Mouse (Mus musculus) forebrain, embryonic 13.5 days (tissue): ENCODE results near the gene Klhdc9. TPM values are rescaled to one million over a fixed set of nuclear protein-coding genes. Genes with fewer than 3 reads are reported as not detected.
"Not testable (repeated sequence)": the region's sequence is repeated elsewhere in the genome, so short reads cannot be mapped to it uniquely, and the experiment has no call there.

Experiments
- ATAC-seq: fragments of 200-750 bp; cut with Nextera tagmentation; 2 replicates; pipeline ENCODE4 v1.8.0; 2017
- H3K27ac ChIP-seq: fragments of 300-500 bp; sonication (generic); 2 replicates; pipeline ENCODE4 v1.5.1; 2015; ENCODE audit warnings: inconsistent platforms, mild to moderate bottlenecking, moderate library complexity
- H3K27me3 ChIP-seq: fragments of 300-500 bp; sonication (generic); 2 replicates; pipeline ENCODE4 v1.6.1; 2015; ENCODE audit warnings: mild to moderate bottlenecking, inconsistent platforms
- H3K36me3 ChIP-seq: fragments of 300-500 bp; sonication (generic); 2 replicates; pipeline ENCODE4 v1.6.1; 2015; ENCODE audit warnings: mild to moderate bottlenecking, inconsistent platforms; ENCODE audit not compliant: poor library complexity, severe bottlenecking
- H3K4me1 ChIP-seq: fragments of 300-500 bp; sonication (generic); 2 replicates; pipeline ENCODE4 v1.6.1; 2015; ENCODE audit warnings: inconsistent platforms
- H3K4me2 ChIP-seq: fragments of 300-500 bp; sonication (generic); 2 replicates; pipeline ENCODE4 v1.6.1; 2015; ENCODE audit warnings: inconsistent platforms, mild to moderate bottlenecking, moderate library complexity
- H3K4me3 ChIP-seq: fragments of 300-500 bp; sonication (generic); 2 replicates; pipeline ENCODE4 v1.5.1; 2015; ENCODE audit warnings: mild to moderate bottlenecking, inconsistent platforms
- H3K9ac ChIP-seq: fragments of 300-500 bp; sonication (generic); 2 replicates; pipeline ENCODE4 v1.6.1; 2015; ENCODE audit warnings: mild to moderate bottlenecking, inconsistent platforms
- H3K9me3 ChIP-seq: fragments of 300-500 bp; sonication (generic); replicated peaks from 2 replicates; pipeline ENCODE4 v1.6.1; 2016; ENCODE audit warnings: inconsistent platforms
- WGBS: fragments of 180-500 bp; shearing (Covaris S2); methylation state at CpG from one replicate; pipeline ENCODE4 v1.1.7; 2015; 5-methylcytosine and 5-hydroxymethylcytosine counted together
- polyA plus RNA-seq: library from polyadenylated mRNA; unstranded; fragments of >200 nt; fragmentation: Nextera tagmentation; extraction: Ambion mirVana; gene quantifications from 2 replicates; pipeline ENCODE4 v1.2.1, GENCODE M21; 2015

Klhdc9 gene
- polyA plus RNA-seq, 1 experiment from 2014 or later, result 3.3 TPM

GRCm38 (mm10) chr1:171328244-171328643 lies 32.4 kb downstream of the Klhdc9 start:
- WGBS, result 40% methylated on average over 9 of the region's 9 CpGs

GRCm38 (mm10) chr1:171326588-171326987 lies 34.0 kb downstream of the Klhdc9 start:
- H3K4me1 ChIP-seq, result peaks cover 41% of the 10 kb centered on the region
- not testable (repeated sequence) for H3K4me3 ChIP-seq, H3K9ac ChIP-seq, H3K27ac ChIP-seq, H3K27me3 ChIP-seq, H3K9me3 ChIP-seq, H3K36me3 ChIP-seq, ATAC-seq, H3K4me2 ChIP-seq
- WGBS, result 95% methylated on average over 4 of the region's 4 CpGs

More at GRCm38 (mm10) chr1:171328244-171328643, 32.4 kb downstream of the Klhdc9 start:
- no peaks in the 10 kb centered on the region for H3K27me3 ChIP-seq
- peaks cover 8% of the 10 kb centered on the region; the same call in 1 of the 2 replicates for H3K36me3 ChIP-seq
- peaks cover 55% of the 10 kb centered on the region for H3K4me1 ChIP-seq
- peak overlapping the region; percentile 87 for H3K4me2 ChIP-seq
- no peaks in the 10 kb centered on the region for H3K9me3 ChIP-seq
- H3K9ac ChIP-seq, result peak overlapping the region; percentile 88
- peak overlapping the region; percentile 99 for H3K27ac ChIP-seq
- no peak for ATAC-seq
- H3K4me3 ChIP-seq, result peak overlapping the region; percentile 83

- H3K9me3 ChIP-seq, result no peaks in the 10 kb centered on the region
- 0 out of 2 replicates have a peak, but pooled peaks cover 8% of the 10 kb centered on the region for H3K36me3 ChIP-seq
- ATAC-seq, result no peak
- H3K27me3 ChIP-seq, result no peaks in the 10 kb centered on the region
- H3K27ac ChIP-seq, result no peak overlapping the region
- WGBS, result 89% methylated on average over 2 of the region's 2 CpGs
- H3K4me3 ChIP-seq, result no peak overlapping the region
- H3K4me1 ChIP-seq, result peaks cover 30% of the 10 kb centered on the region
- no peak overlapping the region for H3K9ac ChIP-seq
- H3K4me2 ChIP-seq, result no peak overlapping the region
Measured at GRCm38 (mm10) chr1:171325571-171325970, 35.0 kb downstream of the Klhdc9 start.

GRCm38 (mm10) chr1:171322012-171322411 lies 38.6 kb downstream of the Klhdc9 start:
- no peak overlapping the region for H3K4me3 ChIP-seq
- 0 out of 2 replicates have a peak, but pooled peaks cover 8% of the 10 kb centered on the region for H3K36me3 ChIP-seq
- H3K9ac ChIP-seq, result no peak overlapping the region
- no peaks in the 10 kb centered on the region for H3K27me3 ChIP-seq
- no peaks in the 10 kb centered on the region for H3K9me3 ChIP-seq
- WGBS, result 74% methylated on average over 1 of the region's 1 CpGs
- H3K27ac ChIP-seq, result no peak overlapping the region
- no peak overlapping the region for H3K4me2 ChIP-seq
- no peak for ATAC-seq
- H3K4me1 ChIP-seq, result peaks cover 8% of the 10 kb centered on the region; the same call in 1 of the 2 replicates

GRCm38 (mm10) chr1:171321415-171321814 lies 39.2 kb downstream of the Klhdc9 start:
- H3K9me3 ChIP-seq, result no peaks in the 10 kb centered on the region
- no peak overlapping the region for H3K27ac ChIP-seq
- no peak overlapping the region for H3K4me3 ChIP-seq
- ATAC-seq, result no peak
- H3K27me3 ChIP-seq, result no peaks in the 10 kb centered on the region
- H3K4me2 ChIP-seq, result no peak overlapping the region
- H3K4me1 ChIP-seq, result peaks cover 8% of the 10 kb centered on the region; the same call in 1 of the 2 replicates
- H3K36me3 ChIP-seq, result 0 out of 2 replicates have a peak, but pooled peaks cover 8% of the 10 kb centered on the region
- no peak overlapping the region for H3K9ac ChIP-seq

- H3K27me3 ChIP-seq, result no peaks in the 10 kb centered on the region
- no peak overlapping the region for H3K9ac ChIP-seq
- no peak for ATAC-seq
- H3K9me3 ChIP-seq, result no peaks in the 10 kb centered on the region
- 9% methylated on average over 5 of the region's 5 CpGs for WGBS
- no peaks in the 10 kb centered on the region for H3K4me1 ChIP-seq
- H3K4me3 ChIP-seq, result no peak overlapping the region
- no peak overlapping the region for H3K4me2 ChIP-seq
- 0 out of 2 replicates have a peak, but pooled peaks cover 3% of the 10 kb centered on the region for H3K36me3 ChIP-seq
- no peak overlapping the region for H3K27ac ChIP-seq
Measured at GRCm38 (mm10) chr1:171320151-171320550, 40.4 kb downstream of the Klhdc9 start.

GRCm38 (mm10) chr1:171319748-171320147 lies 40.9 kb downstream of the Klhdc9 start:
- no peak overlapping the region for H3K27ac ChIP-seq
- no peak overlapping the region for H3K4me3 ChIP-seq
- no peak for ATAC-seq
- WGBS, result 7% methylated on average over 7 of the region's 7 CpGs
- H3K4me2 ChIP-seq, result no peak overlapping the region
- H3K9me3 ChIP-seq, result no peaks in the 10 kb centered on the region
- 0 out of 2 replicates have a peak, but pooled peaks cover under 1% of the 10 kb centered on the region for H3K36me3 ChIP-seq
- no peak overlapping the region for H3K9ac ChIP-seq
- H3K27me3 ChIP-seq, result no peaks in the 10 kb centered on the region
- no peaks in the 10 kb centered on the region for H3K4me1 ChIP-seq

GRCm38 (mm10) chr1:171309321-171309720 lies 51.3 kb downstream of the Klhdc9 start:
- H3K4me3 ChIP-seq, result no peak overlapping the region
- 82% methylated on average over 2 of the region's 2 CpGs for WGBS
- H3K36me3 ChIP-seq, result no peaks in the 10 kb centered on the region
- H3K4me2 ChIP-seq, result no peak overlapping the region
- H3K9ac ChIP-seq, result no peak overlapping the region
- no peak overlapping the region for H3K27ac ChIP-seq
- H3K4me1 ChIP-seq, result no peaks in the 10 kb centered on the region
- H3K9me3 ChIP-seq, result no peaks in the 10 kb centered on the region
- ATAC-seq, result no peak
- no peaks in the 10 kb centered on the region for H3K27me3 ChIP-seq

Other genes with a start within 250 kb of the Klhdc9 start
- gene Cfap126, start 246.9 kb downstream of the Klhdc9 start, polyA plus RNA-seq, result 6.6 and 7.8 TPM in 2 replicates
- gene Sdhc, start 210.2 kb downstream of the Klhdc9 start, polyA plus RNA-seq, result 223 and 229 TPM in 2 replicates
- 0.22 TPM in 1 of 2 replicates, not detected in the other for gene Mpz, start 210.1 kb downstream of the Klhdc9 start, polyA plus RNA-seq
- gene Pcp4l1, start 164.5 kb downstream of the Klhdc9 start, polyA plus RNA-seq, result 6.2 and 8.8 TPM in 2 replicates
- gene Nr1i3, start 146.8 kb downstream of the Klhdc9 start, polyA plus RNA-seq, result 0.32 and 0.37 TPM in 2 replicates
- gene Tomm40l, start 138.3 kb downstream of the Klhdc9 start, polyA plus RNA-seq, result 33.8 and 43.0 TPM in 2 replicates
- 2.6 and 8.3 TPM in 2 replicates for gene Apoa2, start 135.7 kb downstream of the Klhdc9 start, polyA plus RNA-seq
- 12.3 and 12.8 TPM in 2 replicates for gene Fcer1g, start 126.4 kb downstream of the Klhdc9 start, polyA plus RNA-seq
- gene Adamts4, start 110.4 kb downstream of the Klhdc9 start, polyA plus RNA-seq, result 6.9 and 7.3 TPM in 2 replicates
- gene Ndufs2, start 109.4 kb downstream of the Klhdc9 start, polyA plus RNA-seq, result 216 and 221 TPM in 2 replicates
- 89.0 and 95.3 TPM in 2 replicates for gene B4galt3, start 90.5 kb downstream of the Klhdc9 start, polyA plus RNA-seq
- 50.3 and 51.0 TPM in 2 replicates for gene Ppox, start 79.6 kb downstream of the Klhdc9 start, polyA plus RNA-seq
- 122 and 125 TPM in 2 replicates for gene Usp21, start 72.8 kb downstream of the Klhdc9 start, polyA plus RNA-seq
- 118 and 120 TPM in 2 replicates for gene Ufc1, start 65.8 kb downstream of the Klhdc9 start, polyA plus RNA-seq
- 50.9 and 54.0 TPM in 2 replicates for gene Dedd, start 31.7 kb downstream of the Klhdc9 start, polyA plus RNA-seq
- gene Nit1, start 15.2 kb downstream of the Klhdc9 start, polyA plus RNA-seq, result 52.9 and 56.9 TPM in 2 replicates
- 160 and 180 TPM in 2 replicates for gene Pfdn2, start 15.1 kb downstream of the Klhdc9 start, polyA plus RNA-seq
- 0.31 and 0.32 TPM in 2 replicates for gene Nectin4, start 9.3 kb upstream of the Klhdc9 start, polyA plus RNA-seq
- gene Arhgap30, start 28.2 kb upstream of the Klhdc9 start, polyA plus RNA-seq, result 0.35 and 0.36 TPM in 2 replicates
- gene Usf1, start 50.5 kb upstream of the Klhdc9 start, polyA plus RNA-seq, result 205 and 211 TPM in 2 replicates
- gene Tstd1, start 58.1 kb upstream of the Klhdc9 start, polyA plus RNA-seq, result 12.2 and 12.3 TPM in 2 replicates
- gene F11r, start 76.7 kb upstream of the Klhdc9 start, polyA plus RNA-seq, result 8.4 and 9.7 TPM in 2 replicates
- 23.0 and 24.5 TPM in 2 replicates for gene Alyref2, start 142.7 kb upstream of the Klhdc9 start, polyA plus RNA-seq
- not detected in 2 replicates for gene Itln1, start 174.5 kb upstream of the Klhdc9 start, polyA plus RNA-seq
- not detected in 2 replicates for gene Cd244a, start 198.4 kb upstream of the Klhdc9 start, polyA plus RNA-seq
- gene Ly9, start 246.6 kb upstream of the Klhdc9 start, polyA plus RNA-seq, result 0.08 TPM in 1 of 2 replicates, not detected in the other